Mouse (Mus musculus) liver, embryonic 12.5 days (tissue): ENCODE results near the gene Gpr156. TPM values are rescaled to one million over a fixed set of nuclear protein-coding genes. Genes with fewer than 3 reads are reported as not detected.

Source experiments
- ATAC-seq: fragments of 200-750 bp; cut with Nextera tagmentation; 2 replicates; pipeline ENCODE4 v1.8.0; 2017; ENCODE audit warnings: moderate number of reproducible peaks, mild to moderate bottlenecking, moderate library complexity
- H3K27ac ChIP-seq: fragments of 300-500 bp; sonication (generic); 2 replicates; pipeline ENCODE4 v1.5.1; 2016; ENCODE audit warnings: mild to moderate bottlenecking
- H3K27me3 ChIP-seq: fragments of 300-500 bp; sonication (generic); replicated peaks from 2 replicates; pipeline ENCODE4 v1.6.1; 2016; ENCODE audit warnings: mild to moderate bottlenecking, moderate library complexity
- H3K36me3 ChIP-seq: fragments of 300-500 bp; sonication (generic); 2 replicates; pipeline ENCODE4 v1.6.1; 2016; ENCODE audit warnings: mild to moderate bottlenecking, moderate library complexity
- H3K4me1 ChIP-seq: fragments of 300-500 bp; sonication (generic); 2 replicates; pipeline ENCODE4 v1.6.1; 2016
- H3K4me2 ChIP-seq: fragments of 300-500 bp; sonication (generic); 2 replicates; pipeline ENCODE4 v1.6.1; 2016; ENCODE audit warnings: mild to moderate bottlenecking, moderate library complexity
- H3K4me3 ChIP-seq: fragments of 300-500 bp; sonication (generic); 2 replicates; pipeline ENCODE4 v1.5.1; 2016; ENCODE audit warnings: mild to moderate bottlenecking, moderate library complexity
- H3K9ac ChIP-seq: fragments of 300-500 bp; sonication (generic); 2 replicates; pipeline ENCODE4 v1.6.1; 2016; ENCODE audit warnings: mild to moderate bottlenecking, moderate library complexity
- H3K9me3 ChIP-seq: fragments of 300-500 bp; sonication (generic); replicated peaks from 2 replicates; pipeline ENCODE4 v1.6.1; 2016; ENCODE audit warnings: mild to moderate bottlenecking, moderate library complexity
- WGBS: fragments of 180-500 bp; shearing (Covaris S2); methylation state at CpG from one replicate; pipeline ENCODE4 v1.1.7; 2016; ENCODE audit not compliant: insufficient replicate concordance; 5-methylcytosine and 5-hydroxymethylcytosine counted together
- polyA plus RNA-seq: library from polyadenylated mRNA; unstranded; fragments of >200 nt; fragmentation: Nextera tagmentation; extraction: Ambion mirVana; gene quantifications from 2 replicates; pipeline ENCODE4 v1.2.1, GENCODE M21; 2016

The Gpr156 gene
- polyA plus RNA-seq, 1 experiment from 2014 or later = not detected

- 8% methylated on average over 12 of the region's 12 CpGs for WGBS
- H3K27me3 ChIP-seq = no peaks in the 10 kb centered on the region
- no peak overlapping the region for H3K9ac ChIP-seq
- 0 out of 2 replicates have a peak, but pooled peaks have one; percentile 38 for ATAC-seq
- H3K36me3 ChIP-seq = no peaks in the 10 kb centered on the region
- no peaks in the 10 kb centered on the region for H3K9me3 ChIP-seq
- 0 out of 2 replicates have a peak, but pooled peaks cover 13% of the 10 kb centered on the region for H3K4me1 ChIP-seq
- no peak overlapping the region for H3K27ac ChIP-seq
- H3K4me2 ChIP-seq = 0 out of 2 replicates have a peak overlapping the region, but pooled peaks have one; percentile 29
- H3K4me3 ChIP-seq = no peak overlapping the region
Observed at GRCm38 (mm10) chr16:37994647-37995046, 78.4 kb downstream of the Gpr156 start.

DNA sequence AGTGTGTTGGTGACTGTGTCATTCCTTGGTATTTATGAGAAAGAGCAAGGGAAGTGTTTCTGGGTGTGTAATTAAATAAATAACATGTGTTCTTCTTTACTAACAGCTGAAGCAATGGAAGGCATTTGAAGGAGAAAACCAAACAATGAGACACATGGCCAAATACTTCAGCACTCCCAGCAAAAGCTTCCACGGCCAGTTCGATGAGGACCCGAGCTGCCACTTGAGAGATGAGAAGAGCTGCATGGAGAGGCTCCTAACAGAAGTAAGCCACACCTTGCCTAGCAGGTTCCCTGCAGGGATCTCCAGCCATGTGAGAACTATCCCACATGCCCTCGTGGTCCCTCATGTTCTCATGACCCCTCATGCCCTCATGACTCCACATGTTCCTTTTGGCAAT, 81.5 kb downstream of the Gpr156 start:
- Histone ChIP-seq H3K4me2 (no peak overlapping the region), H3K4me3 (no peak overlapping the region), H3K27me3 (no peaks in the 10 kb centered on the region), H3K27ac (no peak overlapping the region), H3K9ac (no peak overlapping the region), H3K9me3 (no peaks in the 10 kb centered on the region), H3K4me1 (0 out of 2 replicates have a peak, but pooled peaks cover 6% of the 10 kb centered on the region), H3K36me3 (no peaks in the 10 kb centered on the region)
- WGBS = 61% methylated on average over 4 of the region's 4 CpGs
- ATAC-seq = no peak

DNA sequence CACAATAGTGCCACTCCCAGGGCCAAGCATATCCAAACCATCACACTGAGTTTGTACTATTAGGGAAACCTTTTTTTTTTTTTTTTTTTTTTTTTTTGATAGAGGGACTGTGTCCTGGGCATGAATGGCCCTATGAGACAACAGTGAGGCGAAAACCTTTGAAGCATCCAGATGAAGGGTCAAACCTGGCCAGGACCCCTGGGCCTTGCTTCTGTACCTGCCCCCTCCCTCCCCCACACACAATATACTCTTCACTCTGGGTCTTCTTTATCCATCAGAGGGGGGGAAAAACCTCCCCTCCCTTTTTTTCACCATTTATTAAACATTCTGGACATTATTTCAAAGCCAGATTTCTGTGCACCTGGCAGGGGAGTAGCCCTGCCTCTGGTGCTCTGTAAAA, 83.5 kb downstream of the Gpr156 start:
- Histone ChIP-seq H3K4me3 (no peak overlapping the region), H3K27me3 (no peaks in the 10 kb centered on the region), H3K4me2 (no peak overlapping the region), H3K27ac (no peak overlapping the region), H3K4me1 (0 out of 2 replicates have a peak, but pooled peaks cover 3% of the 10 kb centered on the region), H3K9me3 (no peaks in the 10 kb centered on the region), H3K36me3 (no peaks in the 10 kb centered on the region), H3K9ac (no peak overlapping the region)
- WGBS = 67% methylated on average over 1 of the region's 1 CpGs
- no peak for ATAC-seq

GRCm38 (mm10) chr16:38000178-38000577, 83.9 kb downstream of the Gpr156 start:
- 72% methylated on average over 7 of the region's 7 CpGs for WGBS
- H3K27me3 ChIP-seq = no peaks in the 10 kb centered on the region
- no peaks in the 10 kb centered on the region for H3K9me3 ChIP-seq
- no peak overlapping the region for H3K9ac ChIP-seq
- no peaks in the 10 kb centered on the region for H3K4me1 ChIP-seq
- no peak overlapping the region for H3K4me2 ChIP-seq
- H3K27ac ChIP-seq = no peak overlapping the region
- H3K36me3 ChIP-seq = no peaks in the 10 kb centered on the region
- no peak overlapping the region for H3K4me3 ChIP-seq
- ATAC-seq = no peak

DNA sequence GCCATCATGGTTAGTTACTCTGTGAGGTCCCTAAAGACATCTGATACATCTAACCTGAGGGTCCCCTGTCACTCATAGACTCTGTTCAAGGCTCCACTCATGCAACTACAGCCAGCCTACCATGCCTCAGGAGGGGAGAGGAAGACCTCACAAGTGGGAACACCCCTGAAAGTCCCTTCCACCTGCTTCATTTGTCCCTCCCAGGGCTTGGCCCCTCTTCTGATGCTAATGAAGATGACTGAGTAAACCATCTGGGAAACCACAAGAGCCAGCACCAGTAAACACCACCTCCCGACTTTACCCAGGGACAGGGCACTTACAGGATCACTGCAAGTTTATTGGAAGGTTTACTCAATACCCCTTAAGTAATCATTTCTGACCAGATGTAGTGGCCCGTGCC, 85.5 kb downstream of the Gpr156 start:
- no peak overlapping the region for H3K4me3 ChIP-seq
- ATAC-seq = no peak
- H3K4me2 ChIP-seq = no peak overlapping the region
- H3K9me3 ChIP-seq = no peaks in the 10 kb centered on the region
- no peaks in the 10 kb centered on the region for H3K27me3 ChIP-seq
- WGBS = 50% methylated on average over 2 of the region's 2 CpGs
- H3K4me1 ChIP-seq = no peaks in the 10 kb centered on the region
- H3K9ac ChIP-seq = no peak overlapping the region
- H3K27ac ChIP-seq = no peak overlapping the region
- no peaks in the 10 kb centered on the region for H3K36me3 ChIP-seq

- Histone ChIP-seq H3K9ac (no peak overlapping the region), H3K9me3 (no peaks in the 10 kb centered on the region), H3K4me3 (no peak overlapping the region), H3K4me2 (no peak overlapping the region), H3K27me3 (no peaks in the 10 kb centered on the region), H3K27ac (no peak overlapping the region), H3K4me1 (no peaks in the 10 kb centered on the region), H3K36me3 (no peaks in the 10 kb centered on the region)
- no peak for ATAC-seq
- WGBS = 36% methylated on average over 3 of the region's 3 CpGs
Observed at GRCm38 (mm10) chr16:38002485-38002884, 86.2 kb downstream of the Gpr156 start.

DNA sequence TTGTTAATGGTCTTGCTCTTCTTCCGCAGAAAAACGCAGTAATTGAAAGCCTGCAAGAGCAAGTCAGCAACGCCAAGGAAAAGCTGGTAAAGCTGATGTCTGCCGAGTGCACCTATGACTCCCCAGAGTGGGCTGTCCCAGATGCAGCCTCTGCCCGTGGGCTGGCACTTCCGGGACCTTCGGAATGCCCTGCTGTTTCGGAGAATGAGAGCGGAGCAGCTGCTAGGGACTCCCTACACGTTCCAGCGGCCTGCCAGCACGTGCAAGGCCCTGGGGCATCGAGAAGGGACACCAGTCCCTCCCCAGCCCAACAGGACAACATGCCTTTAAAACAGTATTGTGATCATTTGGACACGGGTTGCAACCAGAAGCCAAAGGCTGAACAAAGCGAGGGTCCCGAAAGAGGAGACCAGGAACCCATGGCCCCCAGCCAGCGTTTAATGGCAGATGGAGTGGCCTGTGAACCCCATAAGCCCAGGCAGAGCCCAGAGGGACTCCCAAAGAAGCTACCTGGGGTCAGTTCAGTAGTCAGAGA, 88.3 kb downstream of the Gpr156 start:
- no peak for ATAC-seq
- Histone ChIP-seq H3K27ac (no peak overlapping the region), H3K27me3 (no peaks in the 10 kb centered on the region), H3K4me3 (no peak overlapping the region), H3K9ac (no peak overlapping the region), H3K4me2 (no peak overlapping the region), H3K36me3 (no peaks in the 10 kb centered on the region), H3K4me1 (no peaks in the 10 kb centered on the region), H3K9me3 (no peaks in the 10 kb centered on the region)
- 73% methylated on average over 17 of the region's 17 CpGs for WGBS

DNA sequence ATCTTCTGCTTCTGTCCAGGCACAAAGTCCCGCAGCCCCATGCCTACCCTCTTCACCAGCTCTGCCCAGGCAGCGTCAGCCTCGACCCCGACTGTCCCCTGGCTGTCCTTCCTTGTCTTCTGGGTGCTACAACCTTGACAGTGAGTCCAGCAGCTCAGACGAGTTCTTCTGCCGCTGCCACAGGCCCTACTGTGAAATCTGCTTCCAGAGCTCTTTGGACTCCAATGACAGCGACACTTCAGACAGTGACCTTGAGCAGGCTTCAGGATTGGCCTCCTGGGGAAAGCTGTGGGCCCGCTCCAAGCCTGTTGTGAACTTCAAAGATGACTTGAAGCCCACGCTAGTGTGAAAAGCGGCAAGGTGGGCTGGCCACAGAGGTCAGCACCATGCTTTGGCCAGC, 89.2 kb downstream of the Gpr156 start:
- no peak overlapping the region for H3K27ac ChIP-seq
- H3K27me3 ChIP-seq = no peaks in the 10 kb centered on the region
- no peaks in the 10 kb centered on the region for H3K36me3 ChIP-seq
- H3K4me3 ChIP-seq = no peak overlapping the region
- H3K4me2 ChIP-seq = no peak overlapping the region
- no peak overlapping the region for H3K9ac ChIP-seq
- WGBS = 77% methylated on average over 10 of the region's 10 CpGs
- H3K4me1 ChIP-seq = no peaks in the 10 kb centered on the region
- no peak for ATAC-seq
- no peaks in the 10 kb centered on the region for H3K9me3 ChIP-seq

- Histone ChIP-seq H3K27me3 (no peaks in the 10 kb centered on the region), H3K36me3 (no peaks in the 10 kb centered on the region), H3K4me2 (no peak overlapping the region), H3K9me3 (no peaks in the 10 kb centered on the region), H3K27ac (no peak overlapping the region), H3K4me3 (no peak overlapping the region), H3K4me1 (no peaks in the 10 kb centered on the region), H3K9ac (no peak overlapping the region)
- no peak for ATAC-seq
- WGBS = 68% methylated on average over 5 of the region's 5 CpGs
Observed at GRCm38 (mm10) chr16:38008371-38008770, 92.1 kb downstream of the Gpr156 start.

- WGBS = 63% methylated on average over 14 of the region's 14 CpGs
- Histone ChIP-seq H3K27ac (no peak overlapping the region), H3K36me3 (no peaks in the 10 kb centered on the region), H3K9me3 (no peaks in the 10 kb centered on the region), H3K27me3 (no peaks in the 10 kb centered on the region), H3K4me1 (no peaks in the 10 kb centered on the region), H3K4me3 (no peak overlapping the region), H3K4me2 (no peak overlapping the region), H3K9ac (no peak overlapping the region)
- no peak for ATAC-seq
Observed at GRCm38 (mm10) chr16:38009041-38009825, 92.9 kb downstream of the Gpr156 start.

DNA sequence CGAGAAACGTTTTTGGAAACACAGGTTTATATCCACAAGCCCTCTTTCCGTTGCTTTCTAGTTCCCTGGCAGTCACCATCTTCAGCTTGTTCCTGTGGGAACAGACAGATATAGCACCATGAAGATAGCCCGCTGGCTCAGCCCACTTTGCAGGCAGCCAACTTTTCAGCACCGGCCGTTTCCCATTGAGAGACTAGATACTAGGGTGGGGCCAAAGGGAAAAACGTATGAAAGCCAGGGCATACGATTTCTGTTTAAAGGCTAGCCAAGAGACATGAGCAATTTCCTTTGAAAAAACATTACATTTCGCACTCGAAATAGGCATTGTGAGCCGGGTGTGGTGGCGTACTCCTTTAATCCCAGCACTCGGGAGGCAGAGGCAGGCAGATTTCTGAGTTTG, 95.2 kb downstream of the Gpr156 start:
- Histone ChIP-seq H3K36me3 (no peaks in the 10 kb centered on the region), H3K27me3 (no peaks in the 10 kb centered on the region), H3K9me3 (no peaks in the 10 kb centered on the region), H3K4me2 (no peak overlapping the region), H3K4me1 (no peaks in the 10 kb centered on the region), H3K4me3 (no peak overlapping the region), H3K9ac (no peak overlapping the region), H3K27ac (no peak overlapping the region)
- no peak for ATAC-seq
- WGBS = 73% methylated on average over 13 of the region's 13 CpGs

DNA sequence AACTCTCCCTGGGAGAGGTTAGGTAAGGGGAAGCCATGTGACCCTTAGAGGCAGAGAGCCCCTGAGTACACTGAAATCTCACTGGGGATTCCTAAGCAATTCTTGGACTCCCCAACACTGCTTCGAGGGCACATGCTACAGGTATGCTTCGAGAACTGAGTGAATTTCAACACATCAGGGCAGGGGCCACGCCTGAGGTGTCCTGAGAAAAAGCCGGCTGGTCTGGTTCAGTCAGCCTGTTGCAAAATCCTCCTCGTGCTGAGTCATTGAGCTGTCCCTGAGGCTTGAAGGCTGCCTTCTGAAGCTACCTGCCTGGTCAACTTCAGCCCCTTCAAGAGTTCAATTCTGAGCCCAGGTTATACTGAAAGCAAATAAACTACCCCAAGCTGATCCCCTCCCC, 96.1 kb downstream of the Gpr156 start:
- Histone ChIP-seq H3K9me3 (no peaks in the 10 kb centered on the region), H3K27ac (no peak overlapping the region), H3K9ac (no peak overlapping the region), H3K4me2 (no peak overlapping the region), H3K4me1 (no peaks in the 10 kb centered on the region), H3K4me3 (no peak overlapping the region), H3K36me3 (no peaks in the 10 kb centered on the region), H3K27me3 (no peaks in the 10 kb centered on the region)
- 36% methylated on average over 5 of the region's 5 CpGs for WGBS
- no peak for ATAC-seq
